Mouse (Mus musculus): ENCODE data around the gene Pdgfc.

- TF ChIP-seq GATA1 (IDR thresholded peaks at IDR 0.05; ENCODE audit: borderline replicate concordance, low read length) = no peak
- no peak for TF ChIP-seq FLI1 (IDR thresholded peaks at IDR 0.05; ENCODE audit: low read length)
Measured at GRCm38 (mm10) chr3:81025568-81026213, 10.5 kb upstream of the Pdgfc start.
